Mouse (Mus musculus) Patski (cell line): ENCODE measurements around the gene R3hdm2. TPM values are rescaled to one million over a fixed set of nuclear protein-coding genes. Genes with fewer than 3 reads are reported as not detected.
A peak's percentile ranks its signal among the peaks of the same experiment; 100 is the strongest.

Experiments
- ATAC-seq: fragments of 100-300 bp; one replicate; pipeline ENCODE4 v1.8.0; 2021
- CTCF ChIA-PET: fragments of 350-600 bp; sonication (Branson Sonifier 250); formaldehyde crosslinking; loops from one replicate; lab custom pipeline; 2022; ENCODE audit warnings: inconsistent platforms; lab: Charles Lee
- POLR2A ChIA-PET: fragments of 350-600 bp; sonication (Branson Sonifier 250); formaldehyde crosslinking; loops from one replicate; lab custom pipeline; 2022; ENCODE audit warnings: antibody characterized with exemption, inconsistent platforms; lab: Charles Lee
- DNase-seq: peaks from one replicate; pipeline ENCODE4 v3.0.0-alpha.2; 2011; ENCODE audit warnings: low read depth, low spot score
- H3K27me3 ChIP-seq: fragments of 371-371 bp; one replicate; pipeline ENCODE4 v1.5.1; 2021
- CTCF ChIP-seq: fragments of 100-300 bp; IDR thresholded peaks from one replicate; pipeline ENCODE4 v1.5.1; 2021
- in situ Hi-C: fragments of 300-500 bp; cut with MboI; formaldehyde crosslinking; loops from 3 replicates; pipeline ENCODE4 v1.11.1; 2018; ENCODE audit warnings: low pct_unique_long_range_greater_than_20kb, mixed read lengths
- polyA plus RNA-seq: library from polyadenylated mRNA; unstranded; gene quantifications from one replicate; pipeline ENCODE4 v1.2.3, GENCODE M21; 2021

Gene R3hdm2
- polyA plus RNA-seq, 1 experiment from 2014 or later: 98.4 TPM

- no peak for TF ChIP-seq CTCF
- ChIA-PET CTCF (interaction anchor here (0.7 to 1.5 kb wide), 2 partner anchors 10 to 59 kb away, joined by 3 read pairs; no protein-coding TSS in a partner anchor), POLR2A (no interaction called here)
- no peak for DNase-seq
- peaks cover 2% of the 10 kb centered on the region for H3K27me3 ChIP-seq
- ATAC-seq: no peak
- in situ Hi-C loops: no loop called here
Observed at GRCm38 (mm10) chr10:127341360-127341690, 38.8 kb upstream of the R3hdm2 start.

GRCm38 (mm10) chr10:127341891-127342639 lies 38.1 kb upstream of the R3hdm2 start, which contains the start of gene Gli1:
TSS of gene Gli1 (minus strand) at chr10:127341974.
- POLR2A ChIA-PET: no interaction called here
- in situ Hi-C loops: no loop called here
- CTCF ChIA-PET: interaction anchor here (0.7 to 1.7 kb wide), 5 partner anchors 9 to 81 kb away, joined by 3 to 5 read pairs (median 3); no protein-coding TSS in a partner anchor
- H3K27me3 ChIP-seq: peaks cover 2% of the 10 kb centered on the region
- ATAC-seq (no peak), DNase-seq (peak; percentile 50)
- TF ChIP-seq CTCF: no peak

GRCm38 (mm10) chr10:127343029-127343428 lies 37.1 kb upstream of the R3hdm2 start:
- ChIA-PET CTCF (interaction anchor here (1.0 to 1.7 kb wide), 4 partner anchors 10 to 82 kb away, joined by 3 to 5 read pairs (median 3); no protein-coding TSS in a partner anchor), POLR2A (no interaction called here)
- no peak for TF ChIP-seq CTCF
- no peak for DNase-seq
- ATAC-seq: no peak
- peaks cover 2% of the 10 kb centered on the region for H3K27me3 ChIP-seq
- in situ Hi-C loops: no loop called here

- H3K27me3 ChIP-seq: no peaks in the 10 kb centered on the region
- CTCF ChIA-PET: no interaction called here
- DNase-seq (no peak), ATAC-seq (no peak)
- POLR2A ChIA-PET: no interaction called here
- in situ Hi-C loops: no loop called here
- no peak for TF ChIP-seq CTCF
Observed at GRCm38 (mm10) chr10:127346173-127346572, 34.0 kb upstream of the R3hdm2 start.

- H3K27me3 ChIP-seq: peaks cover under 1% of the 10 kb centered on the region
- in situ Hi-C loops: no loop called here
- POLR2A ChIA-PET: no interaction called here
- CTCF ChIA-PET: no interaction called here
- no peak for TF ChIP-seq CTCF
- DNase-seq (no peak), ATAC-seq (no peak)
Observed at GRCm38 (mm10) chr10:127348957-127349356, 31.2 kb upstream of the R3hdm2 start.

GRCm38 (mm10) chr10:127349810-127350209 lies 30.3 kb upstream of the R3hdm2 start:
- H3K27me3 ChIP-seq: peaks cover 7% of the 10 kb centered on the region
- DNase-seq (no peak), ATAC-seq (no peak)
- ChIA-PET POLR2A (no interaction called here), CTCF (no interaction called here)
- no peak for TF ChIP-seq CTCF
- in situ Hi-C loops: no loop called here

GRCm38 (mm10) chr10:127350594-127351284 lies 29.4 kb upstream of the R3hdm2 start:
- in situ Hi-C loops: no loop called here
- POLR2A ChIA-PET: no interaction called here
- CTCF ChIA-PET: interaction anchor here (0.6 to 1.6 kb wide), 7 partner anchors 9 to 187 kb away, joined by 3 to 5 read pairs (median 3); partner anchors contain the start of gene Gli1
- peaks cover 7% of the 10 kb centered on the region for H3K27me3 ChIP-seq
- ATAC-seq (peak; percentile 39), DNase-seq (no peak)
- no peak for TF ChIP-seq CTCF

- peaks cover 10% of the 10 kb centered on the region for H3K27me3 ChIP-seq
- POLR2A ChIA-PET: no interaction called here
- no peak for DNase-seq
- CTCF ChIA-PET: interaction anchor here (0.6 to 1.6 kb wide), 7 partner anchors 9 to 187 kb away, joined by 3 to 5 read pairs (median 3); partner anchors contain the start of gene Gli1
- ATAC-seq: no peak
- TF ChIP-seq CTCF: no peak
- in situ Hi-C loops: no loop called here
Observed at GRCm38 (mm10) chr10:127351285-127351595, 28.9 kb upstream of the R3hdm2 start.

- ChIA-PET CTCF (interaction anchor here (1.0 to 1.6 kb wide), 5 partner anchors 10 to 186 kb away, joined by 3 to 5 read pairs (median 3); partner anchors contain the start of gene Gli1), POLR2A (no interaction called here)
- peaks cover 10% of the 10 kb centered on the region for H3K27me3 ChIP-seq
- in situ Hi-C loops: no loop called here
- TF ChIP-seq CTCF: no peak
- ATAC-seq (no peak), DNase-seq (no peak)
Observed at GRCm38 (mm10) chr10:127351719-127352118, 28.4 kb upstream of the R3hdm2 start.

GRCm38 (mm10) chr10:127352187-127352586 lies 27.9 kb upstream of the R3hdm2 start:
- H3K27me3 ChIP-seq: peaks cover 10% of the 10 kb centered on the region
- ChIA-PET POLR2A (no interaction called here), CTCF (no interaction called here)
- no peak for DNase-seq
- TF ChIP-seq CTCF: no peak
- ATAC-seq: no peak
- in situ Hi-C loops: no loop called here

- ChIA-PET CTCF (interaction anchor here (1.0 kb wide), 1 partner anchor 10 kb away, joined by 3 read pairs; no protein-coding TSS in a partner anchor), POLR2A (no interaction called here)
- TF ChIP-seq CTCF: no peak
- ATAC-seq (no peak), DNase-seq (no peak)
- in situ Hi-C loops: no loop called here
- peaks cover 10% of the 10 kb centered on the region for H3K27me3 ChIP-seq
Observed at GRCm38 (mm10) chr10:127352766-127353165, 27.4 kb upstream of the R3hdm2 start.
